Mouse (Mus musculus): ENCODE measurements around the gene Pih1d2.
"Not testable (repeated sequence)": the region's sequence is repeated elsewhere in the genome, so short reads cannot be mapped to it uniquely, and the experiment has no call there.

The Pih1d2 gene

DNA sequence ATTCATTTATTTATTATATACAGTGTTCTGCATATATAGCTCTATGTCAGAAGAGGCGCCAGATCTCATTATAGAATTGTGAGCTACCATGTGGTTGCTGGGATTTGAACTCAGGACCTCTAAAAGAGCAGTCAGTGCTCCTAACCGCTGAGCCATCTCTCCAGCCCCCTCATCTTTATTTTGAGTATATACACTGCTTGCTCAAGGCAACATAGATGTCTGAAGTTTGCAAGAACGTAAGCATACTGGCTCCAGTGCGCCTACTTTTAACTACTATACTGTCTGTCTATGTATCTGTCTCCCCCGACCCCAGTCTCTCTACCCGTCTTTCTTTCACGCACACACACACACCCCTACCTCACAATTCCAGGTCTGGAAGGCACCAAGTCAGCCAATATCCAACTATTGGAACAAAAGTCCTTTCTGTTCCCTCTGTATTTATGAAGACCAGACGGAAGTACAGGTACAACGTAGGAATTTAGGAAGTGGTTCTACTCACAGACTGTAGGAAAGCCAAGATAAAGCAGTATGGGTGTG is 741 bp downstream of the Pih1d2 start:
- no peak for DNase-seq (ENCODE audit: low read depth)

DNA sequence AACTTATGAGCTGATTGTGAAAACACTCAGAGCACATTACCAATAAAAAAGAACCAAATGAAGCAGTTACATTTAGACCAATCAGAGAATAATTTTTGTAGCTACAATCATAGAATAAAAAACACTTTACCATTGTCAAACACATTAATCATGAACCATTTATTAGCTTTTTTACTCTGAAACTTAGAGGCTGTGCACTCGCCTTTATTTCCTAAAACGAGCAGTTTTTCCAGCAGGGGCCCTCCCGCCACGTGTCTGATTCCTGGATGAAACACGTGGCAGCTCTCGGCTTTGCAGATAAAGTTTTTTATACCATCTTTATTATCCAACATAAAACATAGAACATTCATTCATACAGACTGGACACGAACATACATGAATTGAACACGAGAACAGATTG is 13.8 kb downstream of the Pih1d2 start:
- DNase-seq (ENCODE audit: low read depth) = not testable (repeated sequence)

DNA sequence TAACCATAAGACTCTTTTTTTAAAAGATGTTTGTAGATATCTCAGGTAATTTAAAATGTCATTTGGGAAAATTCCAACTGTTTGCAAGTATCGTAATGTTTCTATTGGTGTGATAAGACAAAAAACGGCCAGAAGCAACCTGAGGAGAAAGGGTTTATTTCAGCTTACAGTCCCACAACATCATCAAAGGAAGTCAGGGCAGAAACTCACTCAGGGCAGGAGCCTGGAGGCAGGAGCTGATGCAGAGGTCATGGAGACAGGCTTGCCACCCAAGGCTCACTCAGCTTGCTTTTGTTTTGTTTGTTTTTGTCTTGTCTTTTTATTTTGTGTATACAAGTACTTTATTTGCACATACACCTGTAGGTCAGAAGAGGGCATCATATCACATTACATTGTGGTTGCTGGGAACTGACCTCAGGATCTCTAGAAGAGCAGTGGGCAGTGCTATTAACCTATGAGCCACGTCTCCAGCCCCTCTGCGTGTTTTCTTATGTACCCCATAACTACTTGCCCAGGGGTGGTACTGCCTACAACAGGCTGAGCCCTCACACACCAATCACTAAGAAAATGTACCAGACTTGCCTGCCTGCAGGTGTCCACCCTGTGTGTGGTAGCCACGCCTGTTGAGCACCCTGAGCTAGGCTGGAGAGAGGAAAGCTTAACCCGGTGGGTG is 15.0 kb downstream of the Pih1d2 start:
- DNase-seq (ENCODE audit: low read depth) = no peak

DNA sequence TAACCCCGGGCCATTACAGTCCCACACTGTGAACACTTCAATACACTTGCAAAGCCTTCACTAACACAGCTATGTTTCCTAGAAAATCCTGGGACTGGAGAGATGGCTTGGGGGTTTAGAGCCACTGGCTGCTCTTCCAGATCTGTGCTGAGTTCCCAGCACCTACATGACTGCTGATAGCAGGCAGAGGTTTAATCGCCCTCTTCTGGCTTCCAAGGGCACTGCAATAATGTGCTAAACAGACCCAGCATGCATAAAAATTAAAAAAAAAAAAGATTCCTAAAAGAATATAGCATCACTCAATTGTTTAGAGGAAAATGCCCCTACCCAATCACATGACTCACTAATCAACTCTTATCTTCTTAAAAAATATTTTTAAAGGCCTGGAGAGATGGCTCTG is 15.9 kb downstream of the Pih1d2 start:
- DNase-seq (ENCODE audit: low read depth) = no peak

DNA sequence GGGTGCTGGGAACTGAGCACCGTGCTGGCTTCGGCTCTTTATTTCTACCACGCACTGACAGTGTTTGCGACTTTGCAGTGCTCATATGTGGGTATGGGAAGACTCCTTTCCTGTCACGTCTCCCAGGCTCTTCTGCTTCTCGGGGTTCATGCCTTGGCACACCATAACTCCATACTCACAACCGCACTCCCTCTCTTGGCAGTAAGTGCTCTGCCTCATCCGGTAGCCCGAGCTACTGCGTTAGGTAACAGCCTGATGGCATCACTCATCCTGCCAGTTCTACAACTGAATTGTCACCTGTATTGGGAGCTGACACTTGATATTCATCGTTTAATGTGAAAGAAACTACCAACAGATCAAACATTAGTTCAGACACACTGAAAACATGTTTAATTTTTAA is 17.1 kb downstream of the Pih1d2 start:
- no peak for DNase-seq (ENCODE audit: low read depth)

DNA sequence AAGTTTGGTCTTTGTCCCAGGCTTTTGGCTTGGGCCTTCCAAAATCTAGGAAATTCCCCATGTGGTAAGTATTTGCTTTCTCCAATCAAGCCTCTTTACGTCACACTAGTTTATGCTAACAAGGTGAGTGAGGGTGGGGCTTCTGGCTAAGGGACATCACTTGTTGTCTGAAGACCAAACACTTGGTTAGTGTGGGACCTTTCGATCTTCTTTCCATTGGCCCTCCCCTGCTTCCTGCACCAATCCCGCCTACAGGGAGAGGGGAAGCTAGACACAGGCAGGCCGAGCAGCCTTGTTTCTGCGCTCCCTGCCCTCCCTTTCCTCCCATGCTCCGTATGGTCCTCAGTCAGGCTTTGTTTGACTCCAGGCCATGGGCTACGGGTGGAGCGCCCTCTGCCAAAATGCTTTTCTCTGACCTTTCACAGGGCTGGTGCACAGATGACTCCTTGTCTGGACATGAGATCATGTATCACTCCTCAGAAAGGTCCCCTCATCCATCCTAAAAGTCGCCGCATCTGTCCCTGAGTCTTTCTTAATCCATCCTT is 29.8 kb downstream of the Pih1d2 start:
- DNase-seq (ENCODE audit: low read depth) = no peak

DNA sequence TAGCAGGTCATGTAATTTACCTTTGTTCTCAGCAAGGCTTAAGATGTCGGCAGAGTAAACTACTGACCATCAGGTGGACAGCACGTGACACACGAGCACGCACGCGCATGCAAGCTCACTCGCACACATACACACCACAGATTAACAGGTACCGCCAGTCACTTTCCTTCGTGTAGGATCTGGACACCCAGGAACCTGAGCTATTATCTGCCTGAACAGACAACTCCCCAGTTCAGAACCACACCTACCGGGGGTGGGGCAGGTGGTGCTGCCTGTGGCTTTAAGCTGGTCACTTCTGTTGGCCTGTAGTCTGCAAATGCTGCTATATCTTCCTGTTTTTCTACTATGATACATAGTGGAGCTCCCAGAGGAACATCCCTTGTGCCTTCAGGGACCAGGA is 33.4 kb downstream of the Pih1d2 start:
- DNase-seq (ENCODE audit: low read depth) = no peak

DNA sequence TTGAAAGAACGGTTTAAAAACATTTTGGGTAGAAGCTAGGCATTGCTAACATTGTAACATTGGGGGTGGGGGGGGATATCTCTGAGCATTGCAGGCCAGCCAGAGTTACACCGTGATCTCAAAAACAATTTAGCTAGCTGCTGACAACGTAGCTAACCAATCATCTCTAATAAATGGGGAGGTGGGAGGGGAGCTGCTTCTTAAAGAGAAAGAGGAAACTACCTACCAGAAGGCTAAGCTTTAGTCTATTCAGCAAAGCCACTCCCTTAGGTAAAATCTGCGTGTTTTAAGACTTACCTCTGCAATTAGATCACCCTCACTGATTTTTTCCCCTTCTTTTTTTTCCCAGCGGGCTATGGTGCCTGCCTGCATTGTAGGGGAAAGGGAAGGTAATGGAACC is 41.3 kb downstream of the Pih1d2 start:
- DNase-seq (ENCODE audit: low read depth) = no peak

DNA sequence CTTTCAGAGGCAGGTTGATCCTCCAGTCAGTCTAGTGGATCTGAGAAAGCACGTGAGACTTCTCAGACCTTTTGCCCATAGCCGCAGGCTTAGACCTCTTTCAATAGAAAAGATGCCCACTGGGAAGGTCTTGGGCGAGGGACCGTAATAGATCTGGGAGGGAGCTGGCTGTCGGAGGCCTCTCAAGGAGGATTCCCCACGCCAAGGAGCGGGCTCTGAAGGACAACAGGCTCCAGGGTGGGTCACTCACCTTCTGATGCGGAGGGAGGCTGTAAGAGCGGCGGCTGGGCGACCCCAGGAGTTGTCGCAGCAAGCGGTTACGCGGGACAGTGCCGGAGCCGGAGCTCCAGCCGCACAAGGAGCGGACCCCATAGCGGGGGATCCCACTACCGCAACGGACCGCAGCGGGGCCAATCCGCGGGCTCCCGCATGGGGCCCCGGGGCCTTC is 41.8 kb downstream of the Pih1d2 start:
- no peak for DNase-seq (ENCODE audit: low read depth)

DNA sequence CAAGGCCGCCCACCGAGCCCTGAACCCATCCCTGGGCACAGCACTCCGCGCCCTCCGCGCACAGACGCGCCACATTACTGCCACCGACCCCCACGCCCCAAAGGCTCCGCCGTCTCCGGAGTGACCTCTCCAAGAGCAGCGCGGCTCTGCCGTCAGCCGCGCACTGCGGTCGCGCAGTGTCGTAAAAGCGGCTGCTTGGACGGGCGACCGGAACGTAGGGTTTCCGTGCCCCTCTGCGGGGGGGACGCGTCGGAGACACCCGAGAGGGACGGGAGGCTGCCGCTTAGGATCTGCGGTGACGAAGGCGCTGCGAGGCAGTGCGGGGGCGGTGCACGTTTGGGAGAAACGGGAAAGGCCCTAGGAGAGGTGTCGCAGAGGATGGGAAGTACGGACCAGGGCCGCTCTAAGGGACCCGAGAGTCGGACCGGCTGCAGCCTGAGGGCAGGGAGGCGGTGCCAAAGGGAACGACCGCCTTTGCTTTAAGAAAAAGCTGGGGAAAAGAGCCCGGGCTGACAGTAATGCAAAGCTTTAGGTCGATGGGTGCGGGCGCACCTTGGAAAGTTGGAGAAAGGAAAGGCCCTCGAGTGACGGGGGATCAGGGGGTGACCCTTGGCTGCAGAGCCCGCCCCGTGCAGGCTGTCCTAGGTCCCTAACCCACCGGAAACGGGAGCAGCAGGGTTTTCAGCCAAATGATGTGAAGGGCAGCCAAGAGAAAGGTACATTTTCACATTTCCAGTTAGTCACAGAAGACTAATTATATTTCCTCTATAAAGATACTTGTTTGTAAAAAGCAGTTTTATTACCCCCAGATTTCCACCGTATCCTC is 42.5 kb downstream of the Pih1d2 start, which contains the start of gene Dlat:
TSS of gene Dlat (minus strand) at position 389 of the 826 bp plus-strand sequence.
- peak; percentile 70 for DNase-seq (ENCODE audit: low read depth)

DNA sequence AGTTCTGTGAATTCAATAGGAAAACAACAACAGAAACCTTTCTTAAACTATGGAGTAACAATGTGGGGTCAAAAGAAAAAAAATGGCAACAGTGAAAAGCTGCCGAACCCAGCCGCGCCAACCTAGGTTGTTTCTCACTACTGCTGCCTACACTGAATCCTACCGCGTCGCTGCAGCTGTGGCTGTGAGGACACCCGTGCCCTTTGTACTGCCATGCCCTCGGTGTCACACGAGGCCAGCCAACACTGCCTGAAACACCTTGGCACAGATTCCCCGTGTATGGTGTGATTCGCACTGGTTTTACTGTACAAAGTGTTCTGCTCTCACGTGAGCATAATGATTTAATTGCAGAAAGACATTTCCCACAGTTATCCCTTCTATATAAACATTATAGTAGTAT is 43.3 kb downstream of the Pih1d2 start:
- no peak for DNase-seq (ENCODE audit: low read depth)

DNA sequence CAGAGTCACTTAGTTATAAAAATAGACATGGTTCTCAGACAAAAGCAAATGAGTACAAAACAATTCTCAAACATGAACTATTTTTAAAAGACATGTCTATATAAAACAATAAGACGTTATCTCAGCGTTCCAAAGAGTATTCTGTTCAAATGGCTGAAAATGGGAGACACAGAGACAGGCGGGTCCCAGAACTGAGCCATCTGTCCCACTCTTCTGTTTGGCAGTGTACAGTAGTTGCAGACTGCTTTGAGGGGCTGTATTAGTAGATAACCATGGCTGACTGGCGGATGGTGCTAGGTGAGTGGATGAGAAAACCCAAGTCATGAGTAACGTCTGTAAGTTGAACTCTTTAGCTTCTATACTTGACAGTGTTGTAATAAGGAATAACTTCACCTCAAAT is 47.7 kb downstream of the Pih1d2 start:
- no peak for DNase-seq (ENCODE audit: low read depth)

DNA sequence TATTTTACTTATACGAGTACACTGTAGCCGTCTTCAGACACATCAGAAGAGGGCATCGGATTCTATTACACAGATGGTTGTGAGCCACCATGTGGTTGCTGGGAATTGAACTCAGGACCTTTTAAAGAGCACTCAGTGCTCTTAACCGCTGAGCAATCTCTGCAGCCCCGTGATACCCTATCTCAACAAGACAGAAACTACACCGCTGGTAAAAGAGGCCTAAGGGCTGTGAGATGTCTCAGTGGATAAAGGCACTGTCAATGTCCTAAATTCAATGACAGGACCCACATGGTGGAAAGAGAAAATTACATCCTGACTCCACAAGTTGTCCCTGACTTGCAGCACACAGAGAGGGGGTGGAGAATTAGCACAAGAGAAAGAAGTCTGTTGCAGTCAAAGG is 49.3 kb downstream of the Pih1d2 start:
- no peak for DNase-seq (ENCODE audit: low read depth)

DNA sequence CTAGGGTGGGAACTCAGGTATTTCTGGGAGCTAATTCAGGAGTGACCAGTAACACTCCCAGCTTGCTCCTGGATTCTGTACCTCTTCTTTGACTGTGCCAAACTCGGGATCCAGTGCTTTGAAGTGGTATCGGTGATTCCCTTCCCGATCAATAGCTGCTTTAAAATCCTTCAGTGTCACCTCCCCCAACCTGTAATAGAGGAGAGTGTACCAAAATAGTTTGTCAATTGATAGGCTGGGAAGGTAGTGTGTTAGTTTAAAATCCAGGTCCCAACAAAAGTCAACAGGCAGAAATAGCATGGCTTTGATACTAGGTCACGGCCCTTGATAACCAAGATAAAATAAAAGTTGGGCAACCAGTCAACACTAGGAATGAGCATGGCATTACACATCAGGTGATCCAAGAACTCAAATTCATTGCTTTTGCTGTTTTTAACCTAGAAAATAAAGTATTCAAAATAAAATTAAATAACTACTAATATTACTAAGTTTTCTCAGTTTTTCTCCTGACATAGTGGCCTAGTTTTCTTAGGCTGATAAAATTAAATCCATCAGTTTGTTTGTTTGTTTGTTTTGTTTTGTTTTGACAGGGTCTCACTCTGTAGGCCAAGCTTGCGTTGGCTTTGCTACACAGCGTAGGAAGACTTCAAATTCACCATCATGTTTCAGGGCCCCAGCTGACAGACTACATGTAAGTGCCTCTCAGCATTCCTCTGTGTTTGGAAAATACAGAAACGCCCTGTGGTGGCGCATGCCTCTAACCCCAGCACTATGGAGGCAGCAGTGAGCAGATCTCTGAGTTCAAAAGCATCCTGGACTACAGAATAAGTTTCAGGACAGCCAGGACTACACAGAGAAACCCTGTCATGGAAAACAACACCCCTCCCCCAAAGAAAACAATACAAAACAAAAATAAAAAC is 50.7 kb downstream of the Pih1d2 start:
- DNase-seq (ENCODE audit: low read depth) = no peak

DNA sequence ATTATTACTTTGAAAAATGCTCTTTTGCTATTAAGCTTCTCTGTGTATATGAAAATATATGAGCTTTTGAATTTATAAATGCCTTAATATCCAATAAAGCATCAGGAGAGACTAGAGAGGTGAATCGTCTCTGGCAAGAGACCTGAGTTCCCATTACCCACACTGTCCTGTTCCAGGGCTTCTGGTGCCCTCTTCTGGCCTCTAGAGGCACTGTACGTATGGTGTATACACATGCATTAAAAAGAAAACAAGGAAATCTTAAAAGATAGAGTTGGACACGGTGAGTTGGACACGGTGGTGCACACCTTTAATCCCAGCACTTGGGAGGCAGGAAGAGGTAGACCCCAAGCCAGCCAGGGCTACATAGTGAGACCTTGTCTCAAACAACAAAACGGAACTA is 53.6 kb downstream of the Pih1d2 start:
- peak; percentile 58 for DNase-seq (ENCODE audit: low read depth)
